Mouse (Mus musculus) frontal cortex, postnatal 25 days (tissue): ENCODE measurements around the gene Spag8.

ENCODE experiments used
- DNase-seq, 2 experiments: peaks; one replicate each; pipeline ENCODE4 v3.0.0; 2022; ENCODE audit warnings: low spot score in 2 of 2

Gene Spag8

GRCm38 (mm10) chr4:43652726-43653125, 668 bp downstream of the Spag8 start:
- no peak for DNase-seq

- DNase-seq = no peak
These were observed 3.6 kb downstream of the Spag8 start for GRCm38 (mm10) chr4:43649783-43650182.

- DNase-seq = no peak
These were observed 12.9 kb downstream of the Spag8 start for GRCm38 (mm10) chr4:43640491-43640890.

DNA sequence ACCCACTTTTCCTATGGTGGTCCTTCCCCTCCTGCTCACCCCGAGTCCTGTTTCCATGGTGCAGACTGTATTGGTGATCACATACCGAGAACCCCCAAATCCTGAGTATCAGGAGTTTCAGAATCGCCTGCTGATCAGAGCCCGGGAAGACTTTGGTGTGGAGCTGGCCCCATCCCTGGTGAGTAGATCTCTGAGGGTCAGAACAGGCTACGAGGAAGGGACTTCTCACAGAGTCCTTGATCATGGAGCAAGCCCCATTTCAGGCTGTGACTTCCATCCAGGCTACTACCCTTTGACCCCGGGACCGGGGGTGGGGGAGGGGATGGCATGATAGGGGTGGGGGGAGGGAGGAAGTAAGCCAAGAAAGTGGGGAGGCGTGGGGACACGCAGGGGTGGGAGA, 13.3 kb downstream of the Spag8 start:
- DNase-seq = no peak

DNA sequence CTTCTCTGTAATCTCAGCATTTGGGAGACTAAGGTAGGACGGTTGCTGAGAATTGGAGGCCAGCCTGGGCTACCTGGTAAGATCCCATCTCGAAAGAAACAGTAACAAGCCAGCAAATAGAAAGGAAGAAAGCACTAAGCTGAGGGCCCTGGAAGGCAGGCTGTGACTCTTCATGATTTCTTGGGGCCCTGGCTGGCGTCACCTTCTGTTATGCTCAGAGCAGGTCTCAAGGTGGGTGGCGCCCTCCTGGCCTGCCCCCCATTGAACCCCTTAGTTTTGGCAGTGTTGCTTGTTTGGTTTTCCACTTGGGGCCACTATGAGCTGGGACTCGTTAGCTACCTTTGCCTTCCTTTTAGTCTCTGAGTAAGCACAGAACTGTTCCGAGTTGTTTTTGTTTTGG, 16.6 kb downstream of the Spag8 start:
- no peak for DNase-seq

DNA sequence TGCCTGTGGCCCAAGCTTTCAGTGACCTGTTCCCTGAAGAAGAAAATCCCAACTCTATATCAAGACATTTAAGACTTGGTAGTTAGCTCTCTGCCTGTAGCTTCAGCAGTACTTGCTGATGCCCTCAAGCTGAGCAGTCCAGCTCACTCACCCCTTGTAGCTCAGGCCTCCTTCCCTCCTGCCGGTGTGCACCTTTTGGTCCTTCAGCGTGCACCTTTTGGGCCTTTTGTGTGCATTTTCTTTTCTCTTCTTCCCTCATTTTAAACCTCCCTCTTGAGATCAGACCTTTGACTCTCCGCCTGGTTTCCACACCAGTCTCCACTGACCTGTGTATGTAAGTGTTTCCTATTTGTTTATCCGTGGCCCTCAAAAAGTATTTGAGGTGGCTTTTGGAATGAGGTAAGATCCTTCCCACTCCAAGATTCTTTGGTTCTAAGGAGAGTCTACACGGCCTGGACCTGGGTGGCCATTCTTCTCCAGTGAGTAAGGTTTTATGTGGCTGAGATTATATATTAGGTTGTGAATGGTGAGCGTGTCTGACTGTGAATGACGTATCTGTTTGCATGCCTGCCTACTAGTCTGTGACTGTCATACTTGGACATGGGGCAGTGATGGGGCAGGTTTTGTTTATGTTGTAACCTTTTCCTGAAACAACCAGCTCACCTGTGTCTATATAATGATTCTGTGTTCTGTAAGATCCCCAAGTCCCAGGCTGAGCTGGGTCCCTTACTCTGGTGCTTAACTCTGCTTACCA, 18.6 kb downstream of the Spag8 start:
- DNase-seq = no peak

GRCm38 (mm10) chr4:43633736-43634135, 19.7 kb downstream of the Spag8 start:
- no peak for DNase-seq

GRCm38 (mm10) chr4:43633296-43633695, 20.1 kb downstream of the Spag8 start:
- DNase-seq = no peak

DNA sequence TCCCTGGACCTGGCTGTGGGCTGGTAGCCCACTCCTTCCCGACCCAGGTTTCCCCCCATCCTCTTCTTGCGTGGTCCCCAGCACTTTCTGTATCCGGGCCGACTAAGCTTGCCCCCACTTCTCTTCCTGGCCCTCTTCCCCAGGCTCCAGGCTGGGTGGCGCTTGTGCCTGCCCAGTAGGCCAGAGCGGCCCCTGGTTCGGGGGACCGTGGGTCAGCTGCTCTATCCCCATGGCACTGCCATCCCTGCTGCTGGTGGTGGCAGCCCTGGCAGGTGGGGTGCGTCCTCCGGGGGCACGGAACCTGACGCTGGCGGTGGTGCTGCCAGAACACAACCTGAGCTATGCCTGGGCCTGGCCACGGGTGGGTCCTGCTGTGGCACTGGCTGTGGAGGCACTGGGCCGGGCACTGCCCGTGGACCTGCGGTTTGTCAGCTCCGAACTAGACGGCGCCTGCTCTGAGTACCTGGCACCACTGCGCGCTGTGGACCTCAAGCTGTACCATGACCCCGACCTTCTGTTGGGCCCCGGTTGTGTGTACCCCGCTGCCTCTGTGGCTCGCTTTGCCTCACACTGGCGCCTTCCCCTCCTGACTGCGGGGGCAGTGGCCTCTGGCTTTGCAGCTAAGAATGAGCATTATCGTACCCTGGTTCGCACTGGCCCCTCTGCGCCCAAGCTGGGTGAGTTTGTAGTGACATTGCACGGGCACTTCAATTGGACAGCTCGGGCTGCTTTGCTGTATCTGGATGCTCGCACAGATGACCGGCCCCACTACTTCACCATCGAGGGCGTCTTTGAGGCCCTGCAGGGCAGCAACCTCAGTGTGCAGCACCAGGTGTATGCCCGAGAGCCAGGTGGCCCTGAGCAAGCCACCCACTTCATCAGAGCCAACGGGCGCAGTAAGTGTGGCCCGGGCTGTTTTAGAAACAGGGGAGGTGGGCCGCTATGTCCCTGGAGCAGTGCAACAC, 21.2 kb downstream of the Spag8 start:
- DNase-seq = no peak

GRCm38 (mm10) chr4:43631046-43631955, 22.1 kb downstream of the Spag8 start, which contains the start of gene Npr2:
TSS of gene Npr2 (plus strand) at chr4:43631935.
- DNase-seq = no peak

GRCm38 (mm10) chr4:43630671-43631045, 22.7 kb downstream of the Spag8 start:
- no peak for DNase-seq

GRCm38 (mm10) chr4:43630030-43630581, 23.3 kb downstream of the Spag8 start:
- peak; percentile 58 to 80 for DNase-seq

- DNase-seq = no peak
These were observed 24.1 kb downstream of the Spag8 start for GRCm38 (mm10) chr4:43629106-43629817.

DNA sequence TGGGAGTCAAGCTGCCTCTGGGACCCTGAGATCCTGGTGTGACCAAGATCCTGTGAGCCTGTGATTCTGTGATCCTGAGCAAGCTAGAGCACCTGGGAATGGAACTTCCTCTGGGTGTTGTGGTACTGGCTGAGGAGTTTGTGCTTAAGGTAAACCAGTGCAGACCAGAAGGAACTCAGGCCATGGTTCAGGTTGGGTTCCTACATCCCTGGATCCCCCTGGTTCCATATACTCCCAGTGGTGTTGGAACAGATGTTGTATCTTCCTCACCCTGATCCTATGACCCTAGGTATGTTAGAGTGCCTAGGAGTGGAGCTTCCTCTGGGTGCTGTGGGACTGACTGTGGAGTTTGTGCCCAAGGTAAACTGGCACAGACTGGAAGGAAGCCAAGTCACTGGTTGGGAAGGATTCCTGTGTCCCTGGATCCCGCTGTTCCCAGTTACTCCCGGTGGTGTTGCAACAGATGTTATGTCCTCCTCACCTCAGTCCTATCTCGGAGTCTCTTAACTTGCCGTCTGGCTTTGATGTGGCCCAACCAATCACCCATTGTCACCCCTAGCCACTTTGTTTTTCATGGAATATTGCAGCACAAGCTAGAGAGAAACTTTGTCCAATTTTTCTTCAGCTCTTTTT, 33.1 kb downstream of the Spag8 start:
- DNase-seq = no peak

GRCm38 (mm10) chr4:43613060-43613730, 40.2 kb downstream of the Spag8 start:
- no peak for DNase-seq

- DNase-seq = no peak
These were observed 40.9 kb downstream of the Spag8 start for GRCm38 (mm10) chr4:43612534-43612933.

DNA sequence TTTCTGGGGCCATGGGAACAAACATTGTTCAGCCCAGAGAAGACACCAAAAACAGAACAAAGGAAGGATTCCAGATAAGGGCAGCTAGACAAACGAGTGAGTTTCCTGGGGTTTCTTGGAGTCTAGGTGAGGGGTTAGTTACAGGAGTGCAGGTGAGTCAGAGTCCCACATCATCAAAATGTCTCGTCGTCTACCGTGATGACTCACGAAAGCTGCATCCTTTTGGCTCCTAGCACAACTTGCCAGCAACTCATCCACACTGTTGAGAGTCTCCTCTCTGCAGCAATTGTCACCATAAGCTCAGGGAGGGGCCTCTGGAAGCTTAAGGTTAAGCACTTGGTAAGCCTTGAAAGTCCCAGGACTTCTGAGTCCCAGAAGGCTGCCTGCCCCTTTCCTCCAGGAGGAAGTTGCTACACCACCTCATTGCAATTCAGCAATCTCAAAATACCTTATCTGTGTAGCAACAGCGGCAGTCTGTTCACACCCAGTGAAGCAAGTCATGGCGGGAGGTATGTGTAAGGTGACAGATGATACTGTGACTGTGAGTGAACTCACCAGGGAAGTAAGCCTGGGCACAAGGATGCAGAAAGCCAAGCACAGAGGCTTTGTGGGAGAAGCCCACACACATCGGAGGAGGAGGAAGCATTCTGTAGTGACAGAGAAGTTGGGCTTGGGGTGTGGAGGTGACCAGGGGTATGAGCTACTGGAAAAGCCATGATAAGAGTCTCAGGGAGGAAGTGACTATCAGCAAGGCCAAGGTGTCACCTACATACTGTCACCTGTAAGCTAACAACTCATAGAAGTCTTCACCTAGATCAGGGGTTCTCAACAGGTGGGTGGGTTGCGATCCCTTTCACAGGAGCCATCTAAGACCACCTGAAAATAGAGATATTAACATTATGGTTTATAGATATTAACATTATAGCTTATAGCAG, 48.4 kb downstream of the Spag8 start:
- no peak for DNase-seq

- DNase-seq = no peak
These were observed 49.3 kb downstream of the Spag8 start for GRCm38 (mm10) chr4:43604099-43604498.
